Mouse (Mus musculus) stomach, postnatal 0 days (tissue): Measurements from ENCODE around the gene Fgfr2. TPM values are rescaled to one million over a fixed set of nuclear protein-coding genes. Genes with fewer than 3 reads are reported as not detected.
A peak's percentile ranks its signal among the peaks of the same experiment; 100 is the strongest.

Source experiments
- ATAC-seq: fragments of 200-750 bp; cut with Nextera tagmentation; 2 replicates; pipeline ENCODE4 v1.8.0; 2017; ENCODE audit not compliant: low FRiP score, low TSS enrichment
- DNase-seq: peaks from one replicate; pipeline ENCODE4 v3.0.0-alpha.2; 2016; ENCODE audit warnings: low spot score
- H3K27ac ChIP-seq: fragments of 300-500 bp; sonication (generic); replicated peaks from 2 replicates; pipeline ENCODE4 v1.5.1; 2014; ENCODE audit warnings: mild to moderate bottlenecking, control low read depth
- H3K27me3 ChIP-seq: fragments of 300-500 bp; sonication (generic); 2 replicates; pipeline ENCODE4 v1.6.1; 2014; ENCODE audit warnings: low read length; ENCODE audit not compliant: control insufficient read depth, insufficient read depth
- H3K36me3 ChIP-seq: fragments of 300-500 bp; sonication (generic); 2 replicates; pipeline ENCODE4 v1.6.1; 2014; ENCODE audit warnings: low read length, mixed read lengths; ENCODE audit not compliant: control insufficient read depth, insufficient read depth
- H3K4me1 ChIP-seq: fragments of 300-500 bp; sonication (generic); replicated peaks from 2 replicates; pipeline ENCODE4 v1.6.1; 2014; ENCODE audit warnings: antibody characterized with exemption; ENCODE audit not compliant: control insufficient read depth, insufficient read depth
- H3K4me2 ChIP-seq: fragments of 300-500 bp; sonication (generic); replicated peaks from 2 replicates; pipeline ENCODE4 v1.6.1; 2014; ENCODE audit warnings: low read depth, mild to moderate bottlenecking, control low read depth, moderate library complexity
- H3K4me3 ChIP-seq: fragments of 300-500 bp; sonication (generic); 2 replicates; pipeline ENCODE4 v1.5.1; 2014; ENCODE audit warnings: low read depth, low read length, control low read depth
- H3K9ac ChIP-seq: fragments of 300-500 bp; sonication (generic); 2 replicates; pipeline ENCODE4 v1.6.1; 2014; ENCODE audit warnings: mild to moderate bottlenecking, low read length, control low read depth, mixed read lengths
- H3K9me3 ChIP-seq: fragments of 300-500 bp; sonication (generic); 2 replicates; pipeline ENCODE4 v1.6.1; 2016; ENCODE audit warnings: low read length; ENCODE audit not compliant: control insufficient read depth
- CTCF ChIP-seq: IDR thresholded peaks from 2 replicates; pipeline ENCODE4 v1.5.1; 2016; ENCODE audit warnings: antibody characterized with exemption, low read depth, mild to moderate bottlenecking, moderate library complexity
- EP300 ChIP-seq: optimal IDR thresholded peaks from 2 replicates; pipeline ENCODE3; 2016; ENCODE audit warnings: antibody characterized with exemption
- WGBS: fragments of 180-500 bp; shearing (Covaris S2); extraction: QIAGEN DNeasy Blood & Tissue Kit; methylation state at CpG from one replicate; pipeline ENCODE4 v1.1.7; 2014; 5-methylcytosine and 5-hydroxymethylcytosine counted together
- polyA plus RNA-seq: library from polyadenylated mRNA; unstranded; fragments of >200 nt; fragmentation: Nextera tagmentation; extraction: Ambion mirVana; gene quantifications from 2 replicates; pipeline ENCODE4 v1.2.1, GENCODE M21; 2015

Gene Fgfr2
- polyA plus RNA-seq, 1 experiment from 2014 or later, result 60.8 TPM

- Histone ChIP-seq H3K4me1 (peaks cover 2% of the 10 kb centered on the region), H3K9me3 (no peaks in the 10 kb centered on the region), H3K36me3 (no peaks in the 10 kb centered on the region), H3K4me3 (no peak overlapping the region), H3K27ac (peak overlapping the region; percentile 59), H3K27me3 (no peaks in the 10 kb centered on the region), H3K4me2 (no peak overlapping the region), H3K9ac (no peak overlapping the region)
- TF ChIP-seq CTCF (no peak), EP300 (no peak)
- no peak for DNase-seq
- ATAC-seq, result peak; percentile 22; the same call in 1 of the 2 replicates
- 20% methylated on average over 2 of the region's 2 CpGs for WGBS
These were observed 39.0 kb upstream of the Fgfr2 start for GRCm38 (mm10) chr7:133162131-133162530.

DNA sequence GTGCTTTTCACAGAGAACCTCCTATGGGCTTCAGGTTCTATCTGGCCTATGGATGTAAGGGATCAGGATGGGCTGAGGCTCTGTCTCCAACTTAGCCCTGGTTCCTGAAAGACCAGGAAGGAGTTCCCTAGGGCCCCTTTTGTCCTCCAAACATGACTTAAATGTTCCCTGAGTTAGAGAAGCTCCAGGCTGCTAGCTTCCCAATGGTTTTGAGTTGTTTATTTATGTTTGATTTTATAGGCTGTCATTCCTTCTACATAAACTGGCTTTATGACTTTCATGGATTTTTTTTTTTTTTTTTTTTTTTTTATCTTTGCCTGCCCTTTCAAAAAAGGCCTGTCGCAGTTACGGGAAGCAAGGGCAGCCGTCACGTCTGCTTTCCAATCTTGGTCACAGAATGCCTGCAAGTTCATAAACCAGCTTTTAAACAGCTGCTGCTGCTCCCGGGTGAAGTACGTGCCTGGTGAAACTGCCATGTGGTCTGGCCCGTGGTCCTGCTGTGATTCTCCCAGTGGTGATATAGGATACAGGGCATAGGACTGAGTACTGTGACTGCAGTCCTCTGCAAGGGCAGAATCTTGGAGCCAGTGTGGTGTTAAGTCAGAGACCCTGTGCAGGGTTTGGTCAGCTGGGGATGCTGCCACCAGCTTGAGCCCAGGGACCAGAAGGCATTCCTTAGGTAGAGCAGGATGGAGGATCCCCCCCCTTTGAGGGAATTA lies 38.4 kb upstream of the Fgfr2 start:
- DNase-seq, result no peak
- Histone ChIP-seq H3K27ac (peak overlapping the region; percentile 59), H3K36me3 (no peaks in the 10 kb centered on the region), H3K4me1 (peaks cover 2% of the 10 kb centered on the region), H3K4me3 (no peak overlapping the region), H3K9ac (no peak overlapping the region), H3K9me3 (no peaks in the 10 kb centered on the region), H3K4me2 (no peak overlapping the region), H3K27me3 (no peaks in the 10 kb centered on the region)
- 40% methylated on average over 7 of the region's 7 CpGs for WGBS
- no peak for TF ChIP-seq EP300
- no peak for TF ChIP-seq CTCF
- ATAC-seq, result no peak

DNA sequence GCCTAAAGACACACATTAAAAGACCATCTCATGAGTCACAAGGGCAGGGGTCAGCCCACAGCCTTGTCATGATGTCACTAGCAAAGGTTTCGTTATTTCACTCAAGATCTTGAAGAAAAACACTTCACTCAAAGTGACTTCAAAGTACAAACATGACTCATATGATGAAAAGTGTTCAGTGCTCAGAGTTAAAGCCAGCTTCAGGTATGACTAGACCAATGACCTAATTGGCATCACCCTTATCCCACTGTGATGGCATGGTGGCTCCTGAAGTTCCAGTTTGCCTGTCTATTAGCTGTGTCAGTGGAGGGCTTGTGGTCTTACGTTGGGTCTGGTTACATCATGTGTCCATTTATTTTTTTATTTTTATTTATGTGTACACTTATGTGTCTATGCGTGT lies 36.4 kb upstream of the Fgfr2 start:
- 81% methylated on average over 3 of the region's 3 CpGs for WGBS
- H3K27me3 ChIP-seq, result no peaks in the 10 kb centered on the region
- DNase-seq (no peak), ATAC-seq (peak; percentile 76)
- H3K4me1 ChIP-seq, result peaks cover under 1% of the 10 kb centered on the region
- no peak overlapping the region for H3K4me3 ChIP-seq
- H3K36me3 ChIP-seq, result no peaks in the 10 kb centered on the region
- H3K27ac ChIP-seq, result peak overlapping the region; percentile 56; the same call in 1 of the 2 replicates
- no peak overlapping the region for H3K9ac ChIP-seq
- TF ChIP-seq EP300, result no peak
- no peak for TF ChIP-seq CTCF
- H3K9me3 ChIP-seq, result no peaks in the 10 kb centered on the region
- no peak overlapping the region for H3K4me2 ChIP-seq

- Histone ChIP-seq H3K27ac (no peak overlapping the region), H3K4me2 (no peak overlapping the region), H3K27me3 (no peaks in the 10 kb centered on the region), H3K9me3 (no peaks in the 10 kb centered on the region), H3K4me1 (no peaks in the 10 kb centered on the region; the same call in 1 of the 2 replicates), H3K9ac (no peak overlapping the region), H3K4me3 (no peak overlapping the region), H3K36me3 (no peaks in the 10 kb centered on the region)
- 87% methylated on average over 12 of the region's 12 CpGs for WGBS
- no peak for DNase-seq
- no peak for ATAC-seq
- no peak for TF ChIP-seq EP300
- TF ChIP-seq CTCF, result no peak
These were observed 32.5 kb upstream of the Fgfr2 start for GRCm38 (mm10) chr7:133155621-133156020.

DNA sequence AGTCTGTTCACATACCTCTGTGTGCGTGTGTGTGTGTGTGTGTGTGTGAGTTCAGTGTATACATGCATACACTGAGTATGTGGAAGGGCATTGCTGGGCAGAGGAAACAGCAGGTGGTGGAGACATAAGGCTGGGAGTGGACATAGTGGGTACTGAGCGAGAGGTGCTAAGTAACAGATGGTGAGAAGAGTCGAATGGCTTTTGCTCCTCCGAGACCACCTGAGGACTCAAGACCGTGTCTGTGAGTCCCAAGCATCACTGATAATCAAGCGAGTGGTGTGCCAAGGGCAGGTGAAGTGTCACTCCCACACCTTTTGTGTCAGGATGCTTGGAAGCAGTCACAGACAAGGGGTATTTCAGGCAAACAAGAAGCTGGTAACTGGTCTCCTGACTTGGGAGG lies 31.7 kb upstream of the Fgfr2 start:
- Histone ChIP-seq H3K9ac (no peak overlapping the region), H3K4me2 (no peak overlapping the region), H3K27me3 (no peaks in the 10 kb centered on the region), H3K27ac (no peak overlapping the region), H3K4me3 (no peak overlapping the region), H3K4me1 (no peaks in the 10 kb centered on the region; the same call in 1 of the 2 replicates), H3K36me3 (no peaks in the 10 kb centered on the region), H3K9me3 (no peaks in the 10 kb centered on the region)
- DNase-seq, result no peak
- TF ChIP-seq EP300, result no peak
- TF ChIP-seq CTCF, result no peak
- 83% methylated on average over 6 of the region's 6 CpGs for WGBS
- ATAC-seq, result no peak

GRCm38 (mm10) chr7:133139689-133140336 lies 16.7 kb upstream of the Fgfr2 start:
- no peaks in the 10 kb centered on the region for H3K4me1 ChIP-seq
- no peak for TF ChIP-seq EP300
- no peak for TF ChIP-seq CTCF
- H3K27ac ChIP-seq, result no peak overlapping the region
- H3K4me3 ChIP-seq, result no peak overlapping the region
- no peak overlapping the region for H3K4me2 ChIP-seq
- no peaks in the 10 kb centered on the region for H3K27me3 ChIP-seq
- WGBS, result 48% methylated on average over 8 of the region's 8 CpGs
- H3K36me3 ChIP-seq, result no peaks in the 10 kb centered on the region
- DNase-seq (no peak), ATAC-seq (peak; percentile 66; the same call in 1 of the 2 replicates)
- no peaks in the 10 kb centered on the region for H3K9me3 ChIP-seq
- H3K9ac ChIP-seq, result no peak overlapping the region
